Mouse (Mus musculus) cerebellum, adult 2 months (tissue): ENCODE measurements at regions not wholly inside any gene's neighbourhood (a gene's known extent, or its start where the extent isn't known, plus 50 kb on each side); places are given as distances from the start of the nearest gene placed in this dataset.

Experiments used
- DNase-seq, 2 experiments: peaks; one replicate each; pipeline ENCODE4 v3.0.0; 2021
- H3K27ac ChIP-seq: fragments of 200-500 bp; 2 replicates; pipeline ENCODE4 v1.5.1; 2012; ENCODE audit warnings: low read length, control low read depth, inconsistent platforms; ENCODE audit not compliant: insufficient read depth
- H3K27me3 ChIP-seq: fragments of 200-500 bp; 2 replicates; pipeline ENCODE4 v1.6.1; 2012; ENCODE audit warnings: inconsistent platforms, mild to moderate bottlenecking, low read length, moderate library complexity; ENCODE audit not compliant: control insufficient read depth, insufficient read depth
- H3K4me1 ChIP-seq: fragments of 200-500 bp; 2 replicates; pipeline ENCODE4 v1.6.1; 2011; ENCODE audit warnings: low read length; ENCODE audit not compliant: control insufficient read depth, insufficient read depth
- H3K4me3 ChIP-seq: fragments of 200-500 bp; replicated peaks from 2 replicates; pipeline ENCODE3; 2011; ENCODE audit warnings: mild to moderate bottlenecking, low read depth, low read length, control low read depth; ENCODE audit not compliant: insufficient read depth
- CTCF ChIP-seq: fragments of 200-500 bp; IDR thresholded peaks from 2 replicates; pipeline ENCODE4 v1.5.1; 2011; ENCODE audit warnings: low read depth, mild to moderate bottlenecking, control low read depth, low read length, moderate library complexity, borderline replicate concordance; ENCODE audit not compliant: insufficient read depth
- POLR2A ChIP-seq: fragments of 200-500 bp; IDR thresholded peaks from 2 replicates; pipeline ENCODE4 v1.6.1; 2011; ENCODE audit warnings: low read length, control low read depth, borderline replicate concordance; ENCODE audit not compliant: insufficient read depth
- WGBS: fragments of 180-500 bp; shearing (Covaris S2); methylation state at CpG from one replicate; pipeline ENCODE4 v1.1.7; 2018; 5-methylcytosine and 5-hydroxymethylcytosine counted together

DNA sequence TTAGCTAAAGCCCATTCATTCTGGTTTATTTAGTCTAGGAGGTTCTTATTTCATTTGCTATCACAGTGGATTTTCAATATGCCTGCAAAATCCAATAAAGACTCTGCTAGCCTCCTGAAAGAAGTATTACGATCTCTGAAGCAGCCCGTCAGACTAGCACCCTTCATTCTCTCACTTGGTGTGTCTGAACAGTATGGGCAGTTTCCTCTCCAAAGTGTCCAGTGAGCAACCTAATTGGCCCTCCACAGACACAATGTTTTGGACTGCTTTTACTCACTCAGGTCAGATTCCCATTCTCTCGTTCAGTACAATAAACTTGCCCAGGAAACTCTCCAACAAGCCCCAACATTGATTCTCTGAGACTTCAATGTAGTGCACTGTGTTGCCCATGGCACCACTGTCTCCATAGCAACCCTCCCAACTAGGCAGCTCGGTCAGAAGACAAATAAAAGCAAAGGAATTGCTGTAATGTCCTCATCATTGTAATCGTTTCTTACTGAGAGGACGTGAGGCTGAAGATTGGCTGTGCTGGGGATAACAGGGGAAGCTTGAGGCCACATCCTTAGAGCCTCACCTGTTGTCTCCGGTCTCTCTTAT, 91.2 kb downstream of the Fam76b start:
- DNase-seq: no peak
- Histone ChIP-seq H3K27ac (no peak overlapping the region), H3K27me3 (no peaks in the 10 kb centered on the region), H3K4me3 (no peak overlapping the region), H3K4me1 (no peaks in the 10 kb centered on the region)
- no peak for TF ChIP-seq POLR2A
- no peak for TF ChIP-seq CTCF
- 34% methylated on average over 7 of the region's 7 CpGs for WGBS

DNA sequence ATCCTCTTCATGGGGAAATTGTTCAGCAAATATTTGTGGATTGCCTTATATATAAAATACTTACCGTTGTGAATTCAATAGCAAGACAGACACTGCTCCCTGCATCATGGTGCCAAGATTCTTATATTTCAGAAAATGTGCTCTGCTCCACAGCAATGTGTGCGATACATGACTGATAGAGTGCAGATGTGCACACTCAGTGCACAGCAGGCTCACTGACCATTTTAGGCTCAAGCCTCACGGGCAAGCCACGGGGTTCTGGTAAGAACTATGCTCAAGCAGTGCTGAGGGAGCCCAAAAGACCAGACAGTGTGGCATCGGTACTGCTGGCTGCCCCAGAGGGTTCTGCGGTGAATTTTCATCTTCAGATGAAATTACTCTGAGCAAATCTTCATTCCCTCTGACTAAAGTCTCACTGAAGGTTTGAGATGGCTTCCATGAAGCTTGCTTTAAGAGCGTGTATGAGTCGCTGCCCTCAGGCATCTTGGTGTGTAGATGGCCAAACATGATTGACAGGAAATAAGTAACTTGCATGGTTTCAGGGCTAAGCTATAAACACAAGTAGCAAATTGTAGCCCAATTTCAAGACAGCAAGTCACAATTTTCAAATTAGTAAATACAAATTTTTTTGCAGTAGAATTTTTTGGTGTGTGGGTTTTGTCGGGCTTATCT, 92.4 kb downstream of the Fam76b start:
- no peak overlapping the region for H3K27ac ChIP-seq
- no peak overlapping the region for H3K4me3 ChIP-seq
- WGBS: 74% methylated on average over 9 of the region's 9 CpGs
- TF ChIP-seq POLR2A (no peak), CTCF (no peak)
- H3K4me1 ChIP-seq: no peaks in the 10 kb centered on the region
- no peaks in the 10 kb centered on the region for H3K27me3 ChIP-seq
- no peak for DNase-seq

DNA sequence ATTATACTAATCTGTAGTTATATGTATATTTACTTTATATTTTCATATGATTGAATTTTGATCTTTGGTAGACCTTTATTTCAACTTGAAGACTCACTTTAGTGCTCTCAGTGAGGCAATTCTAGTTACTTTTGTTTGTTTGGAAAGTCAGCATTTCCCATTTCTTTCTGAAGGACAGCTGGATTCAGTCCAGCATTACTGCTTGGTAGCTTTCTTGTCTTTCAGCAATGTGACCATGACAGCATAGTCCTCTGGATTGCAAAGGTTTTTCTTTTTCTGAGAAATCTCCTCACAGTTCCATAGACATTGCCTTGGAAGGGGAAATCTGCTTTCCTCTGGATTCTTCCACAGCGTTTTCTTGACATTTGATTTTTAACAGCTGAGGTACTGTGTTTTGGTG, 93.1 kb downstream of the Fam76b start:
- no peak for DNase-seq
- 81% methylated on average over 1 of the region's 1 CpGs for WGBS
- TF ChIP-seq CTCF (no peak), POLR2A (no peak)
- H3K4me3 ChIP-seq: no peak overlapping the region
- H3K27ac ChIP-seq: no peak overlapping the region
- no peaks in the 10 kb centered on the region for H3K4me1 ChIP-seq
- H3K27me3 ChIP-seq: no peaks in the 10 kb centered on the region

DNA sequence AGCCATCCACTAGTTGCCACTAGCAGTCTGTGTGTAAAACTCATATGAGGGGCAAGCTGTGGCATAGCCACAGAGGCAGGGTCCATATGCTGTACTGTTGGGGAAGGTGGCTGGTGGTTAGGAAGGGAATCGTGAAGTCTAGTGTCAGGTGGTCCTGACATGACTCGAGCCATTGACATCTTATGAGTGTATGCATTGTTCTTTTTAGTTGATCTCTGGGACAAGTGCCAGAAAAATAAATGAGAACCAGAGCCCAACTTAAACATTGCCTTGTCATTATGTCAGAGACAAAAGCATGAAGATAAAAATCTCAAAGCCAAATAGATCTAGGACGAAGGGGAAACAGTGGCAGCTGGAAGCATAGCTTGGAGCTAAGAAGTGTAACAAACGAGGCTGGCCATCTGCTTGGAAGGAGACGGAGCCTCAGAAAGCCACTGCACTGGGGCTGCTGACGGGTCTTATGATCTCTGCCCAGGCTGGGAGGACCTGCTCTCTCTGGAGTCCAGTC, 104.5 kb downstream of the Fam76b start:
- Histone ChIP-seq H3K27me3 (no peaks in the 10 kb centered on the region; the same call in 1 of the 2 replicates), H3K4me1 (no peaks in the 10 kb centered on the region), H3K27ac (no peak overlapping the region), H3K4me3 (no peak overlapping the region)
- DNase-seq: no peak
- WGBS: 8% methylated on average over 6 of the region's 6 CpGs
- TF ChIP-seq CTCF: no peak
- no peak for TF ChIP-seq POLR2A

DNA sequence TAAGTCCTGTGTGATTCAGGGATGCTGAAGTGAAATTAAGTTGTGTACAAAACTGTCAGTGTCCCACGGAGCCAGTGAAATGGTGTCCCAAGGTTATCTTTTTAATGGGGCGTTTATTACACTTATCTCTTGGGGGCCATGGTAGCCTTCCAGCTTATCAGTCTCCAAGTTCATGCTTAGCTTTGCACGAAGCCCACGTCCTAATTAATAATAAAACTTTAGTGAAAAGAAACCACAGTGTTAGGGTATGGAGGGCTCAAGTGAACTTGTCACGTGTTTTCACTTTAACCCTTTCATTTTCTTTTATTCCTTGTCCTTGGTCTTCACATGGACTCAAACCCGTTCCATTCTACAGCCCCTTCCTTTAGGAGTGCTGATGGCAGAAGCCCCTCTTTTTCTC, 105.9 kb downstream of the Fam76b start:
- TF ChIP-seq CTCF (no peak), POLR2A (no peak)
- Histone ChIP-seq H3K27me3 (no peaks in the 10 kb centered on the region; the same call in 1 of the 2 replicates), H3K4me3 (no peak overlapping the region), H3K27ac (no peak overlapping the region), H3K4me1 (no peaks in the 10 kb centered on the region)
- 69% methylated on average over 6 of the region's 6 CpGs for WGBS
- DNase-seq: no peak

DNA sequence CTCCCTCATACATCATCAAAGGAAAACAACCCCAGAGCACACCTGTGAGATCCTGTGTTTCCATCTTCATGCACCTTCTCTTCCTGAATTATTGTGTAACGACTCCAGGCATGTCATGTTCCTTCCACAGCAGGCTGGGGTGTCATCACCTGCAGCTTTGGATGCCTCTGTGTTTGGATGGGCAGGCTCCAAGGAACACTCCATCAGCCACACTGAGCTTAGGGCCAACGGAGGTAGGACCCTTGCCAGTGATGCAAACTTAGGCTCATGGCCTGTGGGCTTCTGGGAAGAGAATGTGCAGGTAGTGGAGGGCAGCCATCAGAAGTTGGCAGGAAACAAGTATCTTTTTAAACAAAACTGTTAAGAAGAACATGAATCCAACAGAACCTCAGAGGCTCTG, 109.8 kb downstream of the Fam76b start:
- no peak for DNase-seq
- Histone ChIP-seq H3K27me3 (no peaks in the 10 kb centered on the region), H3K27ac (no peak overlapping the region), H3K4me3 (no peak overlapping the region), H3K4me1 (no peaks in the 10 kb centered on the region)
- 24% methylated on average over 2 of the region's 2 CpGs for WGBS
- no peak for TF ChIP-seq CTCF
- TF ChIP-seq POLR2A: no peak

DNA sequence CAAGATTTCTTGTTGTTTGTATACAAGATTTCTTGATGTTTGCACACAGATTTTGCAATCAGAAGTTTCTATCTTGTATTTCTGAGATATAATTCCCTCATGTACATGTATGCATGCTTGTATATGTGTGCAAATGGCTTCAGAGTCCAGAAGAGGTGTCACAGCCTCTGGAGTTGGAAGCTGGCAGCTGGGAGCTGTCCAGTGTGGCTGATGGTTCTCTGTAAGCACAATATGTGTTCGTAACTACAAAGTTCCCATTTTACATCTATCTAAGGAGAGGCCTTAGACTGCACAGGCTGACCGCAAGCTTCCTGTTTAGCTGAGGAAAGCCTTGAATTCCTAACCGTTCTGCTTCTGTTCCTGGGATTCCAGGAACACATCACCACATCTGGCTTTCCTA, 119.0 kb downstream of the Fam76b start:
- Histone ChIP-seq H3K4me1 (no peaks in the 10 kb centered on the region), H3K4me3 (no peak overlapping the region), H3K27ac (no peak overlapping the region), H3K27me3 (no peaks in the 10 kb centered on the region)
- DNase-seq: no peak
- WGBS: 86% methylated on average over 3 of the region's 3 CpGs
- TF ChIP-seq POLR2A: no peak
- no peak for TF ChIP-seq CTCF

DNA sequence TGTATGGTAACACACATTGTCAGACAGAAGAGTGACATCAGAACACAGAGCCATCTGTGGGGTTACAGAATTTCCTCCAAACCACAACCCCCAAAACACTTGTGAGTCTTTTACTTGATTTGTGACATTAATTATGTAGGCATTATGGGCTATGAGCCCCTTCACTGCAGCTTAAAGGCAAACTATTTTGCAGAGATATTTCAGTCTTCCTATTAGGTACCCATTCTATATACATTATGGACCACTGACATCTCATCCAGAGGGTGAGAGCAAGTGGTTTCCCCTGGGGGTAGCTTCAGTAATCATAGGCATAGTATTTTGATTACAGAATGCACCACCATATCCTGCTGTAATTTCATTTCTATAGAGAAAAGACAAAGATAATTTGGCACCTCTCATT, 124.6 kb downstream of the Fam76b start:
- no peak for DNase-seq
- no peak overlapping the region for H3K27ac ChIP-seq
- no peak overlapping the region for H3K4me3 ChIP-seq
- H3K27me3 ChIP-seq: no peaks in the 10 kb centered on the region
- H3K4me1 ChIP-seq: no peaks in the 10 kb centered on the region
- no peak for TF ChIP-seq CTCF
- TF ChIP-seq POLR2A: no peak
